Mouse (Mus musculus) stomach, embryonic 14.5 days (tissue): ENCODE measurements around the gene Dclre1a. TPM values are rescaled to one million over a fixed set of nuclear protein-coding genes. Genes with fewer than 3 reads are reported as not detected.
A peak's percentile ranks its signal among the peaks of the same experiment; 100 is the strongest.

Experiments used
- ATAC-seq: fragments of 200-750 bp; cut with Nextera tagmentation; 2 replicates; pipeline ENCODE4 v1.8.0; 2017; ENCODE audit warnings: low read depth, moderate TSS enrichment; ENCODE audit not compliant: insufficient number of reproducible peaks, insufficient read depth, low FRiP score
- H3K27ac ChIP-seq: fragments of 300-500 bp; sonication (generic); 2 replicates; pipeline ENCODE4 v1.5.1; 2014; ENCODE audit warnings: mild to moderate bottlenecking, low read length, moderate library complexity, mixed read lengths
- H3K27me3 ChIP-seq: fragments of 300-500 bp; sonication (generic); 2 replicates; pipeline ENCODE4 v1.6.1; 2014; ENCODE audit warnings: low read length, control low read depth, mixed read lengths; ENCODE audit not compliant: control insufficient read depth, insufficient read depth
- H3K36me3 ChIP-seq: fragments of 300-500 bp; sonication (generic); 2 replicates; pipeline ENCODE4 v1.6.1; 2014; ENCODE audit warnings: mild to moderate bottlenecking, control low read depth, low read length, moderate library complexity, mixed read lengths; ENCODE audit not compliant: control insufficient read depth, insufficient read depth
- H3K4me1 ChIP-seq: fragments of 300-500 bp; sonication (generic); 2 replicates; pipeline ENCODE4 v1.6.1; 2014; ENCODE audit warnings: low read length, control low read depth, mixed read lengths; ENCODE audit not compliant: control insufficient read depth, insufficient read depth
- H3K4me2 ChIP-seq: fragments of 300-500 bp; sonication (generic); replicated peaks from 2 replicates; pipeline ENCODE4 v1.6.1; 2014; ENCODE audit warnings: low read depth, low read length, control low read depth
- H3K4me3 ChIP-seq: fragments of 300-500 bp; sonication (generic); 2 replicates; pipeline ENCODE4 v1.5.1; 2014; ENCODE audit warnings: low read depth, low read length, control low read depth
- H3K9ac ChIP-seq: fragments of 300-500 bp; sonication (generic); replicated peaks from 2 replicates; pipeline ENCODE4 v1.6.1; 2014; ENCODE audit warnings: low read depth, mild to moderate bottlenecking, control low read depth, low read length, moderate library complexity, mixed read lengths
- H3K9me3 ChIP-seq: fragments of 300-500 bp; sonication (generic); 2 replicates; pipeline ENCODE4 v1.6.1; 2016; ENCODE audit warnings: low read depth, low read length, control low read depth; ENCODE audit not compliant: control insufficient read depth
- WGBS: fragments of 180-500 bp; shearing (Covaris S2); extraction: QIAGEN DNeasy Blood & Tissue Kit; methylation state at CpG from one replicate; pipeline ENCODE4 v1.1.7; 2014; 5-methylcytosine and 5-hydroxymethylcytosine counted together
- polyA plus RNA-seq: library from polyadenylated mRNA; unstranded; fragments of >200 nt; fragmentation: Nextera tagmentation; extraction: Ambion mirVana; gene quantifications from 2 replicates; pipeline ENCODE4 v1.2.1, GENCODE M21; 2014

The Dclre1a gene
- 21.8 and 26.4 TPM in 2 replicates for polyA plus RNA-seq

- Histone ChIP-seq H3K27ac (peak within 1 kb of the TSS; percentile 98), H3K4me3 (peak within 1 kb of the TSS; percentile 70), H3K36me3 (peaks cover 16% of the 10 kb centered on the region), H3K9me3 (no peaks in the 10 kb centered on the region), H3K9ac (peak within 1 kb of the TSS; percentile 96), H3K4me2 (peak within 1 kb of the TSS; percentile 58), H3K27me3 (no peaks in the 10 kb centered on the region), H3K4me1 (peaks cover 13% of the 10 kb centered on the region)
- peak; percentile 39; the same call in 1 of the 2 replicates for ATAC-seq
- 8% methylated on average over 20 of the region's 20 CpGs for WGBS
Observed at GRCm38 (mm10) chr19:56547456-56548229, at the start of gene Dclre1a. TSS of gene Dclre1a (minus strand) at chr19:56548222.

GRCm38 (mm10) chr19:56592472-56592871, 44.5 kb upstream of the Dclre1a start:
- Histone ChIP-seq H3K9ac (no peak overlapping the region), H3K27ac (peak overlapping the region; percentile 30; the same call in 1 of the 2 replicates), H3K4me1 (no peaks in the 10 kb centered on the region), H3K9me3 (no peaks in the 10 kb centered on the region), H3K36me3 (peaks cover 73% of the 10 kb centered on the region), H3K27me3 (no peaks in the 10 kb centered on the region), H3K4me2 (no peak overlapping the region), H3K4me3 (no peak overlapping the region)
- ATAC-seq: no peak
- WGBS: 69% methylated on average over 9 of the region's 9 CpGs

GRCm38 (mm10) chr19:56590250-56590649, 42.2 kb upstream of the Dclre1a start:
- Histone ChIP-seq H3K27ac (no peak overlapping the region), H3K9me3 (no peaks in the 10 kb centered on the region), H3K36me3 (peaks cover 62% of the 10 kb centered on the region), H3K4me1 (no peaks in the 10 kb centered on the region), H3K4me3 (no peak overlapping the region), H3K4me2 (no peak overlapping the region), H3K9ac (no peak overlapping the region), H3K27me3 (no peaks in the 10 kb centered on the region)
- WGBS: 80% methylated on average over 3 of the region's 3 CpGs
- no peak for ATAC-seq

DNA sequence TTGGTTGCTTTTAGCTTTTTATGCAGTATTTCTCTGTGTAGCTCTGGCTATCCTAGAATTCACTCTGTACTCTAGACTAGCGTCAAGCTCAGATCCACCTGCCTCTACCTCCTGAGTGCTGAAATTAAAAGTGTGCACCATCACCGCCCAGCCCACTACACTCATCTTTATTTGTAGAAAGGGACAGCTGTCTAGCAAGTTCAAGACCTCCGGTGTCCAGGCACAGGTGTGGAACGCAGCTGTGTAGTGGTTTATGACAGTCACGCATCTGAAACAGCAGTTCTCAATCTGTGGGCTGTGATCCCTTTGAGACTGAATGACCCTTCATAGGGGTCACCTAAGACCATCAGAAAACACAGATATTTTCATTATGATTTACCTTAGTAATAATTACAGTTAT, 41.4 kb upstream of the Dclre1a start:
- Histone ChIP-seq H3K36me3 (peaks cover 54% of the 10 kb centered on the region), H3K27me3 (no peaks in the 10 kb centered on the region), H3K9me3 (no peaks in the 10 kb centered on the region), H3K4me1 (no peaks in the 10 kb centered on the region), H3K4me3 (no peak overlapping the region), H3K9ac (no peak overlapping the region), H3K27ac (no peak overlapping the region), H3K4me2 (no peak overlapping the region)
- no peak for ATAC-seq
- 94% methylated on average over 5 of the region's 5 CpGs for WGBS

DNA sequence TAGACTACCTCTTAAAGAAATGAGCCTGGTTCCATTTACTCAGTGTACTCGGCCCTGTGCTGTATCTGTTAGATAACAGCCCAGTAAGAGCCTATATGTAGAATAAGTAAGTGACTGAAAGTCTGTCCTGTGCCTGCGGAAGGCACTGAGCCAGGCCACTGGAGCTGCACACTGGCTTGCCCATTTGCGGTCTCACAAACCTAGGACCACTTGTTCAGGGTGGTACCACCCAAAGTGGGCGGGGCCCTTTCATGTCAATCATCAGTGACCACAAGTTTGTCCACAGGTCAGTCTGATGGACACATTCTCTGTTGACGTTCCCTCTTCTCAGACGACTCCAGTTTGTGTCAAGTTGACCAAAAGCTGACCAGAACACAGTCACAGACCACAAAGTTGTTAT, 41.0 kb upstream of the Dclre1a start:
- Histone ChIP-seq H3K36me3 (peaks cover 51% of the 10 kb centered on the region), H3K4me3 (no peak overlapping the region), H3K4me1 (peaks cover under 1% of the 10 kb centered on the region; the same call in 1 of the 2 replicates), H3K4me2 (no peak overlapping the region), H3K9ac (no peak overlapping the region), H3K9me3 (no peaks in the 10 kb centered on the region), H3K27me3 (no peaks in the 10 kb centered on the region), H3K27ac (no peak overlapping the region)
- 91% methylated on average over 6 of the region's 6 CpGs for WGBS
- ATAC-seq: no peak

DNA sequence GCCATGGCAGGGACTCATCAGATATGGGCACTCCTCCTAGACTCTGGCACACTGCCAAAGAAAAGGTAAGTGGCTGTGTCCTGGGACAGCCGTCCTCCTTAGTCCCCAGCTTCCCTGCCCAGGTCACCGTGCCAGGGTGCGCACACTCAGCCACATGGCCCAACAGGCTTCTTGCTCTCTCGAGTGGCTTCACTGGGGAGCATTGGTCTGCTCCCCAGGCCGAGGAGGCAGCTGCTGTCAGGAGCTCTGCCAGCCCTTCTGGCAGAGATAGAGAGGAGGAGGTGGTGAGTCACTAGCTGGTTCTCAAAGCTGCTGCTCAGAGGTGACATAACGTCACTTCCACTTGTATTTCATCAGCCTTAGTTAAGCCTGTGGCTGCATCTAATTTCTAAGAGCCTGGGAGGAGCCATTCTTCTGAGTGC, 40.2 kb upstream of the Dclre1a start:
- ATAC-seq: no peak
- no peaks in the 10 kb centered on the region for H3K27me3 ChIP-seq
- 74% methylated on average over 6 of the region's 6 CpGs for WGBS
- peaks cover 45% of the 10 kb centered on the region for H3K36me3 ChIP-seq
- H3K9me3 ChIP-seq: no peaks in the 10 kb centered on the region
- H3K27ac ChIP-seq: no peak overlapping the region
- H3K9ac ChIP-seq: no peak overlapping the region
- no peak overlapping the region for H3K4me2 ChIP-seq
- peaks cover 3% of the 10 kb centered on the region; the same call in 1 of the 2 replicates for H3K4me1 ChIP-seq
- no peak overlapping the region for H3K4me3 ChIP-seq

GRCm38 (mm10) chr19:56586320-56586719, 38.3 kb upstream of the Dclre1a start:
- Histone ChIP-seq H3K36me3 (peaks cover 41% of the 10 kb centered on the region), H3K4me1 (peaks cover 8% of the 10 kb centered on the region; the same call in 1 of the 2 replicates), H3K4me2 (no peak overlapping the region), H3K9me3 (no peaks in the 10 kb centered on the region), H3K4me3 (no peak overlapping the region), H3K27me3 (no peaks in the 10 kb centered on the region), H3K9ac (no peak overlapping the region), H3K27ac (no peak overlapping the region)
- ATAC-seq: no peak
- WGBS: 87% methylated on average over 8 of the region's 8 CpGs

DNA sequence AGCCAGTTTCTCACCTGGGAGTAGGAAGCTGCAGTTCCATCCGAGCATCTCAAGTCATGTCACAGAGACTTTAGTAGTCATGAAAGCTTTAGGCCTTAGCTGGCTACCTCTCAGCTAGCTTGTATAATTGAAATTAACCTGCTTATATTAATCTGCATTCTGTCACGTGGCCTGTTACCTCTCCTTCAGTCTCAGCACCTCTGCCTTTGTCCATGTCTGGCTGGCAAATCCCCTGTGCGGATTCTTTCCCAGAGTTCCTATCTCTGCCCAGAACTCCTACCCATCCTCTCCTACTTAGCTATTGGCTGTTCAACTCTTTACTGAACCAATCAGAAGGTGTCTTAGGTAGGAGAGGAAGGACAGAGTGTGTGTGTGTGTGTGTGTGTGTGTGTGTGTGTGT, 36.3 kb upstream of the Dclre1a start:
- ATAC-seq: no peak
- no peaks in the 10 kb centered on the region for H3K9me3 ChIP-seq
- peaks cover 8% of the 10 kb centered on the region; the same call in 1 of the 2 replicates for H3K4me1 ChIP-seq
- H3K27ac ChIP-seq: no peak overlapping the region
- H3K9ac ChIP-seq: no peak overlapping the region
- peaks cover 29% of the 10 kb centered on the region for H3K36me3 ChIP-seq
- no peak overlapping the region for H3K4me2 ChIP-seq
- H3K27me3 ChIP-seq: no peaks in the 10 kb centered on the region
- WGBS: 69% methylated on average over 3 of the region's 3 CpGs
- H3K4me3 ChIP-seq: no peak overlapping the region
